Mouse (Mus musculus) stomach, embryonic 14.5 days (tissue): Measurements from ENCODE around the gene Ubash3b. TPM values are rescaled to one million over a fixed set of nuclear protein-coding genes. Genes with fewer than 3 reads are reported as not detected.

Experiments used
- ATAC-seq: fragments of 200-750 bp; cut with Nextera tagmentation; 2 replicates; pipeline ENCODE4 v1.8.0; 2017; ENCODE audit warnings: low read depth, moderate TSS enrichment; ENCODE audit not compliant: insufficient number of reproducible peaks, insufficient read depth, low FRiP score
- H3K27ac ChIP-seq: fragments of 300-500 bp; sonication (generic); 2 replicates; pipeline ENCODE4 v1.5.1; 2014; ENCODE audit warnings: mild to moderate bottlenecking, low read length, moderate library complexity, mixed read lengths
- H3K27me3 ChIP-seq: fragments of 300-500 bp; sonication (generic); 2 replicates; pipeline ENCODE4 v1.6.1; 2014; ENCODE audit warnings: low read length, control low read depth, mixed read lengths; ENCODE audit not compliant: control insufficient read depth, insufficient read depth
- H3K36me3 ChIP-seq: fragments of 300-500 bp; sonication (generic); 2 replicates; pipeline ENCODE4 v1.6.1; 2014; ENCODE audit warnings: mild to moderate bottlenecking, control low read depth, low read length, moderate library complexity, mixed read lengths; ENCODE audit not compliant: control insufficient read depth, insufficient read depth
- H3K4me1 ChIP-seq: fragments of 300-500 bp; sonication (generic); 2 replicates; pipeline ENCODE4 v1.6.1; 2014; ENCODE audit warnings: low read length, control low read depth, mixed read lengths; ENCODE audit not compliant: control insufficient read depth, insufficient read depth
- H3K4me2 ChIP-seq: fragments of 300-500 bp; sonication (generic); replicated peaks from 2 replicates; pipeline ENCODE4 v1.6.1; 2014; ENCODE audit warnings: low read depth, low read length, control low read depth
- H3K4me3 ChIP-seq: fragments of 300-500 bp; sonication (generic); 2 replicates; pipeline ENCODE4 v1.5.1; 2014; ENCODE audit warnings: low read depth, low read length, control low read depth
- H3K9ac ChIP-seq: fragments of 300-500 bp; sonication (generic); replicated peaks from 2 replicates; pipeline ENCODE4 v1.6.1; 2014; ENCODE audit warnings: low read depth, mild to moderate bottlenecking, control low read depth, low read length, moderate library complexity, mixed read lengths
- H3K9me3 ChIP-seq: fragments of 300-500 bp; sonication (generic); 2 replicates; pipeline ENCODE4 v1.6.1; 2016; ENCODE audit warnings: low read depth, low read length, control low read depth; ENCODE audit not compliant: control insufficient read depth
- WGBS: fragments of 180-500 bp; shearing (Covaris S2); extraction: QIAGEN DNeasy Blood & Tissue Kit; methylation state at CpG from one replicate; pipeline ENCODE4 v1.1.7; 2014; 5-methylcytosine and 5-hydroxymethylcytosine counted together
- polyA plus RNA-seq: library from polyadenylated mRNA; unstranded; fragments of >200 nt; fragmentation: Nextera tagmentation; extraction: Ambion mirVana; gene quantifications from 2 replicates; pipeline ENCODE4 v1.2.1, GENCODE M21; 2014

Gene Ubash3b
- polyA plus RNA-seq, result 3.4 and 3.7 TPM in 2 replicates

- WGBS, result 79% methylated on average over 6 of the region's 6 CpGs
- no peaks in the 10 kb centered on the region for H3K27me3 ChIP-seq
- H3K4me1 ChIP-seq, result peaks cover 5% of the 10 kb centered on the region; the same call in 1 of the 2 replicates
- H3K36me3 ChIP-seq, result no peaks in the 10 kb centered on the region
- ATAC-seq, result no peak
- H3K9me3 ChIP-seq, result no peaks in the 10 kb centered on the region
- no peak within 1 kb of the TSS for H3K4me3 ChIP-seq
- no peak within 1 kb of the TSS for H3K9ac ChIP-seq
- H3K4me2 ChIP-seq, result no peak within 1 kb of the TSS
- H3K27ac ChIP-seq, result no peak within 1 kb of the TSS
Observed at GRCm38 (mm10) chr9:41161413-41161812, at the start of gene Ubash3b. TSS of gene Ubash3b (minus strand) at chr9:41161697.

GRCm38 (mm10) chr9:41207130-41208104 lies 45.9 kb upstream of the Ubash3b start:
- no peak overlapping the region for H3K9ac ChIP-seq
- no peaks in the 10 kb centered on the region for H3K9me3 ChIP-seq
- ATAC-seq, result peak; percentile 90
- no peaks in the 10 kb centered on the region for H3K27me3 ChIP-seq
- peak overlapping the region; percentile 45 for H3K4me2 ChIP-seq
- peak overlapping the region; percentile 28 for H3K4me3 ChIP-seq
- H3K36me3 ChIP-seq, result no peaks in the 10 kb centered on the region
- H3K27ac ChIP-seq, result peak overlapping the region; percentile 91; the same call in 1 of the 2 replicates
- 7% methylated on average over 28 of the region's 28 CpGs for WGBS
- H3K4me1 ChIP-seq, result peaks cover 5% of the 10 kb centered on the region

- Histone ChIP-seq H3K9ac (no peak overlapping the region), H3K4me3 (no peak overlapping the region), H3K4me2 (no peak overlapping the region), H3K9me3 (no peaks in the 10 kb centered on the region), H3K27me3 (no peaks in the 10 kb centered on the region), H3K27ac (no peak overlapping the region), H3K36me3 (no peaks in the 10 kb centered on the region), H3K4me1 (peaks cover 1% of the 10 kb centered on the region)
- no peak for ATAC-seq
- WGBS, result 81% methylated on average over 12 of the region's 12 CpGs
Observed at GRCm38 (mm10) chr9:41206717-41207116, 45.2 kb upstream of the Ubash3b start.

DNA sequence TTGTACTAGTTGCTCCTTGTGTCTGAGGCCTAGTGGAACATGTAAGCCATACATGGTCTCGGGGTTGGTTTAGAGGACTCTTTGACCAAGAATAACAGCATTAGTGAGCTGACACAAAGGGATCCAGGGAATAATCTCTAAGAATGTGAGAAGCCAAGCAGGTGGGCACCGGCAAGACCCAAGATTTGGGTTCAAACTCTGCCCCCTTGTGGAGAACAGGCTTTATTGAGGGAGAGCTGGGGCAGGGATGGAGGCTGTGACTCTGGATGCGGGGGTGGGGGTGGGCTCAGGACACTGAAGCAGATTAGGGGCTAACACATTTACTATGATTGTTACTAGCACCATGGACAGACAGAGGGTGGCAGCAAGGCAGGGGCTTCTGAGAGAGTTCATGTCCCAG lies 43.8 kb upstream of the Ubash3b start:
- no peaks in the 10 kb centered on the region for H3K36me3 ChIP-seq
- whole genome bisulfite sequencing, result 67% methylated on average over 3 of the region's 3 CpGs

DNA sequence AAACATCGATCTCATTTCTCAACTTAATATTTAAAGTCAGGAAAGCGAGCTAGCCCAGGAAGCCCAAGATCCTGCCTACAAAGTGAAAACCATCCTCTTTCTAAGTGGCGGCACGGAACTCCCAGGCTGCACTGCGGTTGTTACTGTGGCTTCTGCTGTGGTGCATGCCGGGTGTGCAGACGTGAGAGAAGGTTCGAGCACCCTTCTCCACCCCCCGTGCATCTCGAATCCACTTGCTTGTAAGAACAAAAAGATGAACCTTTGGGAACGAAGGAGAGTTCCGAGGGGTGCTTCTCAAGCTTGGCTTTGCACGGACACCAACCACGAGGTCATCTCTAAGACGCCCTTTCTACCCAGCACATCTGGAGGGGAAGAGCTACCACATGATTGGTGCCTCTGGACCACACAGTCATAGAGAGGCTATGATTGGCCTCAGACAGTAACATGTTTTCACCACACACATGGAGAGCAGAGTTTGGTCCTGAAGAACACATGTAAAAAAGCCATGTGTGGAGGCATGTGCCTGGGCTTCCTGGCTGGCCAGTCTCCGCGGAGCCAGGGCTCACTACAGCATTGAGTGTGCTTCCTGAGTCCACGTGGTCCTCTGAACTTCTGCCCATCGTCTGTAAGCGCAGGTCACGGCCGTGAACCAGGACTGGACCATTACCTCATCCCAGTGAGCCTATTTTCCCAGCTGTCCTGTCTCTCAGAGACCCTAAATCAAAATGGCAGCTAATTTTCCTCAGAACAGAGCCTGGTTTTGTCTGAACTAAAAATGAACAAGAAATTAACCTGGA lies 38.2 kb upstream of the Ubash3b start:
- WGBS, result 80% methylated on average over 22 of the region's 22 CpGs
- no peaks in the 10 kb centered on the region for H3K27me3 ChIP-seq
- no peaks in the 10 kb centered on the region for H3K9me3 ChIP-seq
- no peaks in the 10 kb centered on the region for H3K36me3 ChIP-seq
- H3K27ac ChIP-seq, result no peak overlapping the region
- no peak overlapping the region for H3K4me3 ChIP-seq
- no peak overlapping the region for H3K9ac ChIP-seq
- no peak overlapping the region for H3K4me2 ChIP-seq
- no peaks in the 10 kb centered on the region for H3K4me1 ChIP-seq
- no peak for ATAC-seq

More for the DNA sequence above, 43.8 kb upstream of the Ubash3b start:
- H3K4me2 ChIP-seq, result no peak overlapping the region
- no peak overlapping the region for H3K4me3 ChIP-seq
- no peaks in the 10 kb centered on the region for H3K9me3 ChIP-seq
- ATAC-seq, result no peak
- no peaks in the 10 kb centered on the region for H3K27me3 ChIP-seq
- H3K4me1 ChIP-seq, result no peaks in the 10 kb centered on the region
- no peak overlapping the region for H3K27ac ChIP-seq
- H3K9ac ChIP-seq, result no peak overlapping the region

- no peaks in the 10 kb centered on the region for H3K4me1 ChIP-seq
- H3K27me3 ChIP-seq, result no peaks in the 10 kb centered on the region
- H3K4me2 ChIP-seq, result no peak overlapping the region
- no peaks in the 10 kb centered on the region for H3K36me3 ChIP-seq
- WGBS, result 70% methylated on average over 12 of the region's 12 CpGs
- H3K9ac ChIP-seq, result no peak overlapping the region
- no peak overlapping the region for H3K4me3 ChIP-seq
- no peak for ATAC-seq
- H3K27ac ChIP-seq, result no peak overlapping the region
- H3K9me3 ChIP-seq, result no peaks in the 10 kb centered on the region
Observed at GRCm38 (mm10) chr9:41198501-41199265, 37.2 kb upstream of the Ubash3b start.

DNA sequence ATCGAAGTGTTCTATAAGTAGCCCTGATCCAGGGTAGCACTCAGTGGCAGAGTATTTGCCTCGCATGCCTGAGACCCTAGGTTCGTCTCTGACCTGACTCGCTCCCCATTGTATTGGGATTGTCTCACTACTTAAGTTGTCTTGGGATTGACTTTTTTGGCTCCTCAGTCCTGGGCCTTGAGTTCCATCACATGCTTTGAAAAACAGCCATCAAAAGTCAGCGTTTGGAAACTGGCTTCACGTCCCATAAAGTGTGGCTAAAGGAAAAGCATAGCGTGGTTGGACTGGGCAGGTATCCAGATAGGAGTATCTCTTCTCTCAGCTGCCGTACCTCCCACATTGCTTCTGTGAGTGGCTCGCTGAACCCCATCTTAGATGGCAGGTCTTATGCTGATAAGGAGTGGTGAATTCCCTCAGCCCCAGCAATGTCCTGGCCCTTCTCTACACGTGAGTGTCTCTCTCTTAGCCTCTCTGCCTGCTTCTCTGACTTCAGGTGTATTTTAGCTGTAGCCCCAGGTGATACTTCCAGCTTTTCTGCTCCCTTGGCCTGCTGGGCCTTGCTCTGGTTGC lies 34.3 kb upstream of the Ubash3b start:
- 81% methylated on average over 10 of the region's 10 CpGs for WGBS
- H3K36me3 ChIP-seq, result no peaks in the 10 kb centered on the region
- ATAC-seq, result no peak
- no peak overlapping the region for H3K9ac ChIP-seq
- H3K4me3 ChIP-seq, result no peak overlapping the region
- H3K27ac ChIP-seq, result no peak overlapping the region
- no peaks in the 10 kb centered on the region for H3K27me3 ChIP-seq
- H3K4me2 ChIP-seq, result no peak overlapping the region
- no peaks in the 10 kb centered on the region for H3K9me3 ChIP-seq
- H3K4me1 ChIP-seq, result no peaks in the 10 kb centered on the region
